Mouse (Mus musculus) ES-Bruce4 (cell line): Measurements from ENCODE around the gene Wdr61. TPM values are rescaled to one million over a fixed set of nuclear protein-coding genes. Genes with fewer than 3 reads are reported as not detected.

Experiments
- H3K27ac ChIP-seq: 2 replicates; pipeline ENCODE4 v1.5.1; 2012; ENCODE audit warnings: low read length, inconsistent platforms; ENCODE audit not compliant: insufficient read depth
- H3K27me3 ChIP-seq: 2 replicates; pipeline ENCODE4 v1.6.1; 2012; ENCODE audit warnings: mild to moderate bottlenecking, low read length, inconsistent platforms; ENCODE audit not compliant: control insufficient read depth, poor library complexity, insufficient read depth, severe bottlenecking
- H3K36me3 ChIP-seq: 2 replicates; pipeline ENCODE4 v1.6.1; 2012; ENCODE audit warnings: inconsistent platforms, mild to moderate bottlenecking, low read length, moderate library complexity; ENCODE audit not compliant: control insufficient read depth, poor library complexity, insufficient read depth, severe bottlenecking
- H3K4me1 ChIP-seq: one replicate; pipeline ENCODE4 v1.8.1; 2011; ENCODE audit warnings: low read length; ENCODE audit not compliant: control insufficient read depth, insufficient read depth
- H3K4me3 ChIP-seq: 2 replicates; pipeline ENCODE4 v1.5.1; 2011; ENCODE audit warnings: low read depth, mild to moderate bottlenecking, low read length
- H3K9ac ChIP-seq: 2 replicates; pipeline ENCODE4 v1.6.1; 2012; ENCODE audit warnings: low read depth, mild to moderate bottlenecking, inconsistent platforms; ENCODE audit not compliant: poor library complexity, severe bottlenecking
- H3K9me3 ChIP-seq: replicated peaks from 2 replicates; pipeline ENCODE4 v1.6.1; 2012; ENCODE audit warnings: mild to moderate bottlenecking, low read length, inconsistent platforms; ENCODE audit not compliant: control insufficient read depth, poor library complexity, insufficient read depth, severe bottlenecking
- CTCF ChIP-seq: IDR thresholded peaks from one replicate; pipeline ENCODE4 v1.8.1; 2011; ENCODE audit warnings: low read depth, low read length
- EP300 ChIP-seq: IDR thresholded peaks from 2 replicates; pipeline ENCODE4 v1.6.1; 2011; ENCODE audit warnings: low read depth, low read length; ENCODE audit not compliant: insufficient read depth
- POLR2A ChIP-seq: IDR thresholded peaks from one replicate; pipeline ENCODE4 v1.8.1; 2011; ENCODE audit warnings: low read length; ENCODE audit not compliant: insufficient read depth
- polyA plus RNA-seq: library from polyadenylated mRNA; stranded (reverse); fragments of >200 nt; gene quantifications from 2 replicates; pipeline ENCODE4 v1.2.4, GENCODE M21; 2011; ENCODE audit warnings: low read depth; ENCODE audit not compliant: missing spikeins, insufficient read depth, insufficient read length

Wdr61 gene
- polyA plus RNA-seq, 1 experiment, result 108 TPM

GRCm38 (mm10) chr9:54715776-54716175, 18.5 kb downstream of the Wdr61 start:
- Histone ChIP-seq H3K4me1 (no peaks in the 10 kb centered on the region), H3K27ac (no peak overlapping the region), H3K27me3 (no peaks in the 10 kb centered on the region), H3K4me3 (no peak overlapping the region), H3K9ac (no peak overlapping the region), H3K36me3 (peaks cover 20% of the 10 kb centered on the region), H3K9me3 (no peaks in the 10 kb centered on the region)
- no peak for TF ChIP-seq CTCF
- no peak for TF ChIP-seq POLR2A
- TF ChIP-seq EP300, result no peak

GRCm38 (mm10) chr9:54708085-54708484, 26.2 kb downstream of the Wdr61 start:
- no peak overlapping the region for H3K4me3 ChIP-seq
- no peak overlapping the region for H3K27ac ChIP-seq
- no peaks in the 10 kb centered on the region for H3K9me3 ChIP-seq
- TF ChIP-seq POLR2A (no peak), CTCF (no peak), EP300 (no peak)
- no peak overlapping the region for H3K9ac ChIP-seq
- no peaks in the 10 kb centered on the region for H3K27me3 ChIP-seq
- H3K36me3 ChIP-seq, result no peaks in the 10 kb centered on the region
- H3K4me1 ChIP-seq, result no peaks in the 10 kb centered on the region

GRCm38 (mm10) chr9:54707288-54707999, 26.9 kb downstream of the Wdr61 start:
- H3K27ac ChIP-seq, result no peak overlapping the region
- H3K9me3 ChIP-seq, result no peaks in the 10 kb centered on the region
- H3K36me3 ChIP-seq, result no peaks in the 10 kb centered on the region
- TF ChIP-seq EP300, result no peak
- no peak for TF ChIP-seq POLR2A
- TF ChIP-seq CTCF, result no peak
- H3K4me3 ChIP-seq, result no peak overlapping the region
- H3K27me3 ChIP-seq, result no peaks in the 10 kb centered on the region
- no peaks in the 10 kb centered on the region for H3K4me1 ChIP-seq
- H3K9ac ChIP-seq, result no peak overlapping the region

- Histone ChIP-seq H3K36me3 (no peaks in the 10 kb centered on the region), H3K9ac (no peak overlapping the region), H3K27ac (no peak overlapping the region), H3K9me3 (no peaks in the 10 kb centered on the region), H3K4me3 (no peak overlapping the region), H3K4me1 (no peaks in the 10 kb centered on the region), H3K27me3 (peaks cover 3% of the 10 kb centered on the region; the same call in 1 of the 2 replicates)
- TF ChIP-seq EP300 (no peak), POLR2A (no peak), CTCF (no peak)
Observed at GRCm38 (mm10) chr9:54705561-54705960, 28.8 kb downstream of the Wdr61 start.

- no peak overlapping the region for H3K4me3 ChIP-seq
- TF ChIP-seq CTCF (no peak), EP300 (no peak), POLR2A (no peak)
- H3K4me1 ChIP-seq, result no peaks in the 10 kb centered on the region
- no peaks in the 10 kb centered on the region for H3K9me3 ChIP-seq
- H3K36me3 ChIP-seq, result no peaks in the 10 kb centered on the region
- H3K27me3 ChIP-seq, result peaks cover 14% of the 10 kb centered on the region
- H3K9ac ChIP-seq, result no peak overlapping the region
- no peak overlapping the region for H3K27ac ChIP-seq
Observed at GRCm38 (mm10) chr9:54704361-54704760, 30.0 kb downstream of the Wdr61 start.

- H3K27me3 ChIP-seq, result peaks cover 17% of the 10 kb centered on the region
- no peaks in the 10 kb centered on the region for H3K36me3 ChIP-seq
- no peak overlapping the region for H3K4me3 ChIP-seq
Observed at GRCm38 (mm10) chr9:54702581-54702980, 31.7 kb downstream of the Wdr61 start.

More at GRCm38 (mm10) chr9:54702581-54702980, 31.7 kb downstream of the Wdr61 start:
- TF ChIP-seq POLR2A (no peak), CTCF (no peak), EP300 (no peak)
- Histone ChIP-seq H3K27ac (no peak overlapping the region), H3K9ac (no peak overlapping the region), H3K9me3 (no peaks in the 10 kb centered on the region), H3K4me1 (no peaks in the 10 kb centered on the region)
